Mouse (Mus musculus) hindbrain, embryonic 10.5 days (tissue): ENCODE measurements at regions not wholly inside any gene's neighbourhood (a gene's known extent, or its start where the extent isn't known, plus 50 kb on each side); places are given as distances from the start of the nearest gene placed in this dataset.

Experiments used
- DNase-seq: peaks from one replicate; pipeline ENCODE4 v3.0.0-alpha.2; 2017; ENCODE audit warnings: low spot score
- H3K27ac ChIP-seq: fragments of 300-500 bp; sonication (generic); 2 replicates; pipeline ENCODE4 v1.5.1; 2016; ENCODE audit warnings: mild to moderate bottlenecking, moderate library complexity
- H3K27me3 ChIP-seq: fragments of 300-500 bp; sonication (generic); 2 replicates; pipeline ENCODE4 v1.6.1; 2016; ENCODE audit warnings: mild to moderate bottlenecking; ENCODE audit not compliant: poor library complexity, insufficient read depth, severe bottlenecking
- H3K36me3 ChIP-seq: fragments of 300-500 bp; sonication (generic); 2 replicates; pipeline ENCODE4 v1.6.1; 2016; ENCODE audit warnings: mild to moderate bottlenecking, moderate library complexity
- H3K4me1 ChIP-seq: fragments of 300-500 bp; sonication (generic); replicated peaks from 2 replicates; pipeline ENCODE4 v1.6.1; 2016; ENCODE audit warnings: mild to moderate bottlenecking
- H3K4me3 ChIP-seq: fragments of 300-500 bp; sonication (generic); 2 replicates; pipeline ENCODE4 v1.5.1; 2016; ENCODE audit warnings: mild to moderate bottlenecking, moderate library complexity
- H3K9me3 ChIP-seq: fragments of 300-500 bp; sonication (generic); 2 replicates; pipeline ENCODE4 v1.6.1; 2016; ENCODE audit warnings: mild to moderate bottlenecking, moderate library complexity
- whole genome bisulfite sequencing: fragments of 180-500 bp; shearing (Covaris S2); methylation state at CpG from one replicate; pipeline ENCODE4 v1.1.7; 2016; 5-methylcytosine and 5-hydroxymethylcytosine counted together

DNA sequence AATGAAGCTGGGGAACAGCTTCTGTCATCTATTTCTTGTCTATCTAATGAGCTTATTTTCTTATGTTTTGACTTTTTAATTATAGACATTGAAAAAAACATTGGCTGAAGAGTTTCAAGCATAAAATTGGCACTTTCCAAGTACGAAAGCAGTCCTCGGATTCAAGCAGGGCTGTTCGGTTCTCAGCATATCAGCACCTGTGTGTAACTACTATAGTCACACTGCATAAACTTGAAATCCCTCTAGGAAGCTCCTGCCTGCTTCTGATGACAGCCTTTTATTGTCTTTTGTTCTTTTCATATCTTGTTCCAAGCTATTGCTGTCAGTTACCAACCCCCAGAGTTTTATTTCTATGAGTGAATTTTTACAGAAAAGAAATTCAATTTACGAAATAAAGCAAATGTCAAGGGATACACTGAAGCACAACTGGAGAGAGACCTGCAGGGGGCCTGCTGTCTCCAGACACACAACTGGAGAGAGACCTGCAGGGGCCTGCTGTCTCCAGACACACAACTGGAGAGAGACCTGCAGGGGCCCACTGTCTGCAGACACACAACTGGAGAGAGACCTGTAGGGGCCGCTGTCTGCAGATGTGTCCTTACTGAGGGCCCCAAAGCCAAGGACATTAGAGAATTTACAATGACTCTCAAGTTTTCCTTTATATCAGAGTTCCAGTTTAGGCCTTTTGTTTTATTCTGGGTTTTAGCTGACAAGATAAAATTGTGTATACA lies 165.3 kb downstream of the Fam198b start:
- Histone ChIP-seq H3K4me1 (0 out of 2 replicates have a peak, but pooled peaks cover 3% of the 10 kb centered on the region), H3K36me3 (no peaks in the 10 kb centered on the region), H3K4me3 (no peak overlapping the region), H3K9me3 (no peaks in the 10 kb centered on the region), H3K27me3 (no peaks in the 10 kb centered on the region), H3K27ac (no peak overlapping the region)
- WGBS = 80% methylated on average over 5 of the region's 5 CpGs
- DNase-seq = no peak

DNA sequence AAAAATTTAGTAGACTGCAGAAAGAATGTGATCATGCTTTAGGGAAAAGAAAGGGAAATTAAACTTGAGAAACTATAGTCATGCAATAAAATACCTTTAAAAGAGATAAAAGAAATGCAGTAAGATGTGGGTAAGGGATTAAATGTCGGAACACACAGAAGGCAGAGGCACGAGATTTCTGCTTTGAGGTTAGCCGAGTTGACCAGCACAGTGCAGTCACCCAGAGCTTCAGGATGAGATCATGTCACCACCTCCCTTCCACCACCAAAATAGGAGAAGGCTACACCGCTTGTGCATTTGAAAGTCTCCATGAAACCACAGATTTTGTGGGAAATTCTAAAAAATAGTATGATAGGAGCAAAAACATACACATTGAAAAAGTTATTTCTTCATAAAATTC lies 166.6 kb downstream of the Fam198b start:
- Histone ChIP-seq H3K4me1 (0 out of 2 replicates have a peak, but pooled peaks cover 3% of the 10 kb centered on the region), H3K4me3 (no peak overlapping the region), H3K27ac (no peak overlapping the region), H3K27me3 (no peaks in the 10 kb centered on the region), H3K36me3 (no peaks in the 10 kb centered on the region), H3K9me3 (no peaks in the 10 kb centered on the region)
- WGBS = 93% methylated on average over 4 of the region's 4 CpGs
- DNase-seq = no peak

DNA sequence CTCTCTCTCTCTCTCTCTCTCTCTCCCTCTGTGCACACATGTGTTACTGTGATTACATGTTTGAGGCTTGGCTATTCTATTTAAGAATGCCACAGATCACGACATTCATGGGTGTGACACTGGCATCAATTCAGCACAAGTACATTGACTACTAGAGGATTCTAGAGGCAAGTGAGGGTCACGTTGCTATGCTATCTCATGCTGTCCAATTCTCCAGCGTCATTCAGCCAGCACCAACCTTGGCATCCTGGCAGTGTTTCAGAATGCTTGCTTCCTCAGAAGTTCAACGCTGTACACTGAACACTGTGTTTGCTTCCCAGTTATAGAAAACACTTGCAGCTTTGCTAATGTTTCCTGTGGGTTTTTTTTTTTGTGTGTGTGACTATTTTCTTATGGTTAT lies 167.6 kb downstream of the Fam198b start:
- no peak for DNase-seq
- no peaks in the 10 kb centered on the region for H3K36me3 ChIP-seq
- no peaks in the 10 kb centered on the region for H3K27me3 ChIP-seq
- H3K4me1 ChIP-seq = 0 out of 2 replicates have a peak, but pooled peaks cover 3% of the 10 kb centered on the region
- 81% methylated on average over 4 of the region's 4 CpGs for WGBS
- no peaks in the 10 kb centered on the region for H3K9me3 ChIP-seq
- H3K27ac ChIP-seq = no peak overlapping the region
- H3K4me3 ChIP-seq = no peak overlapping the region

DNA sequence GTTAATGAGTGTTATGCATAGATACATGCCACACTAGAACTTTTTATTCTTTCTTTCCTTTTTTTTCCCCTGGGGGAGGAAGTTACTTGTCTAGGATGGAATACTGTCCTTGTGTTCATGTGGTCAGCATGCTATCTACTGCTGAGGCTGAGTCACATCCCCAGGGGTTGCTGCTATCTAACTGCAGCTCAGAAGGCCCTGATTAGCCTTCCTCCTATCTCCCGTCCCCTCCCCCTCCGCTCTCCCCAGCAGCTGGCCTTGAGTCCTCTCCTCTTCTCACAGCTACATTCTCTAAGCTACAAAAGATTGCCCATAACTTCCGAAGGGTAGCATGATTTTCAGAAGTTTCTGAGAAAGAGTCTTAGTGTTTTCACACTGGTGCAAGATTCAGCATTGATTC lies 168.5 kb downstream of the Fam198b start:
- 0 out of 2 replicates have a peak, but pooled peaks cover 3% of the 10 kb centered on the region for H3K4me1 ChIP-seq
- no peaks in the 10 kb centered on the region for H3K36me3 ChIP-seq
- WGBS = 45% methylated on average over 3 of the region's 3 CpGs

DNA sequence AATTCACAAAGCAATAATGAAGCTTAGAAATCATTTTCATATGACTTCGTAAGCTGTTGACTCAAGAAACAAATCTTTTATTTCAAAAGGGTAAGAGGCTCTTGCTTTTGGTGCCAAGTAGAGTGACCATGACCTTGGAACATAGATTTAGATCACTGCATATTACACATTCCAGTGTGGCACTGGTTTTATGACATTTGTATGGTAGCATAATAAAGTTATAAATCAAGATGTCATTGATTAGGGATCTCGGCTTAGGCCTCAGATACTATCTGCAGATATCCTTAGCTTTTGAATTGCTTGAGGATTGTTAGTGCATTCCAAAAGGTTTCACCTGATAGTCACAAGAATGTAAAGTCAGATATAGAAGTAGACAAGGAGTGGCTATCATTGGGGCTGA lies 169.1 kb downstream of the Fam198b start:
- no peak overlapping the region for H3K27ac ChIP-seq
- no peaks in the 10 kb centered on the region for H3K36me3 ChIP-seq
- 96% methylated on average over 2 of the region's 2 CpGs for WGBS
- DNase-seq = no peak
- H3K27me3 ChIP-seq = no peaks in the 10 kb centered on the region
- H3K9me3 ChIP-seq = no peaks in the 10 kb centered on the region
- 0 out of 2 replicates have a peak, but pooled peaks cover 3% of the 10 kb centered on the region for H3K4me1 ChIP-seq
- H3K4me3 ChIP-seq = no peak overlapping the region

More for the DNA sequence above, 168.5 kb downstream of the Fam198b start:
- no peak overlapping the region for H3K27ac ChIP-seq
- H3K4me3 ChIP-seq = no peak overlapping the region
- DNase-seq = no peak
- H3K9me3 ChIP-seq = no peaks in the 10 kb centered on the region
- H3K27me3 ChIP-seq = no peaks in the 10 kb centered on the region

DNA sequence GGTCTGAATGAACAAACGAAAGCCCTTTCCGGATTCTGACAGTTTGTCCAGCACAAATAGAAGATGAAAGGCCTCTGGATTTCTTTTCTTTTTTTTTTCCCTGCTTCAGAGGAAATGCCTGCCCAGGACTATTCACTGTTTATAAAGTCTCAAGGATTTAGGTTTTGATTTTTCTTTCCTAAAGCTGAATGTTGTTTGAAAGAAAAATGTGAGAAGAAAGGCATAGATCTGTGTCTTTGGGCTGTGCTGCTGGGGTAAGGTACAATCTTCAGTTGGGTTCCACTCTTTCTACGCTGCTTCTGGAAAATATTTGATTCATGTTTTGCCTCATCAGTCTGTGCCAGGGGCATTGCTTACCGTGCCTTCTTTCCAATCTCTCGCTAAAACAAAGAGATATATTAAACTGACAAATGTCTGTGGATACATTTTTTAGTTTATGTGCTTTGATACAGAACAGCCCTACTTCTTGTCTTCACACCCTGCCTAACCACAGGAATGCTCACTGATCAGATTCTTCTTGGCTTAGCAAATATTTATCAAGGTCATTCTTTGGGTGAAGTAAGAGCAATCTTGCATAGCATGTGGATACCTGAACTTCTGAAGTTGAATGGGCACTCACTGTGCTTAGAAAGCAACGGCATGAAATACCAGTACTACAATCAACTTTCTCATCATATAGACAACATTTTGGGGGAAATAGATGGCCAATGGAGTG lies 172.5 kb downstream of the Fam198b start:
- 85% methylated on average over 6 of the region's 6 CpGs for WGBS
- Histone ChIP-seq H3K36me3 (no peaks in the 10 kb centered on the region), H3K9me3 (no peaks in the 10 kb centered on the region), H3K4me1 (0 out of 2 replicates have a peak, but pooled peaks cover 3% of the 10 kb centered on the region), H3K4me3 (no peak overlapping the region), H3K27me3 (no peaks in the 10 kb centered on the region), H3K27ac (no peak overlapping the region)
- DNase-seq = no peak

DNA sequence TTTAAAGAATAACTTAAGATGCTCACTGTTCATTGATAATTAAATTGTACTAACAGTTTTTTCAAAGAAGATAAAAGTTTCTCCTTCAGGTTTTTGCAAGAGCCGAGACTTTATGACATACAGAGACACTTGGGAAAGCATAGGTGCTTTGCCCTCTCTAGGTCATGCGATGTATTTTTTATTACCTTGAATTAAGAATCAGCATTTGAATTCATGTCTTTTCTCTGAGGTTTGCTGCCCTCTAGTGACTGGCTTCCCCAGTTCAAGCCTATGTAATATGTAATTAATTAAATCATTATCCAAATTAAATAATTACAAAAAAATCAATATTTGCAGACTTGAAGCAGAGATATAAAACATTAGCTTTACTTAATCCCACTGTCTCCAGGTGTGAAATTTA lies 174.4 kb downstream of the Fam198b start:
- Histone ChIP-seq H3K9me3 (no peaks in the 10 kb centered on the region), H3K27ac (no peak overlapping the region), H3K36me3 (no peaks in the 10 kb centered on the region), H3K4me1 (no peaks in the 10 kb centered on the region), H3K4me3 (no peak overlapping the region), H3K27me3 (no peaks in the 10 kb centered on the region)
- WGBS = 43% methylated on average over 2 of the region's 2 CpGs
- peak; percentile 20 for DNase-seq

DNA sequence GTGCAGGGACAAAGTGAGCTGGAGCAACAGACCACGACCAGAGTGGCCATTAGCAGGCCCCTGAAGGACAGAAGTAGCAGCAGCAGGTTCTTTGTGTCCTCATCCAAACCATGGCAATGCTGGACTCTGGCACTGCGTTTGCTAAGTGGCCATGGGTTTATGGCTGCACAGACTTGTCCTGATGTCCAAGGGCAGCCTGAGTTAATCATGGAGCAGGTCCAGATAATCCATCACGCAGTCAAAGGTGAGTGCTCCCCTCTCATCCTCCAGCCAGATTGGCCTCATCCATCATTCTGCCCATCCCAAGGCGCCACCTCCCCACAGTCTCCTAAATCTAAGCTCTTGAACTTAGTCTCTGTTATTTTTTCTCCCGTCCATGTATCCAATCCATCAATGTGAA lies 186.4 kb downstream of the Fam198b start:
- no peaks in the 10 kb centered on the region for H3K36me3 ChIP-seq
- H3K9me3 ChIP-seq = no peaks in the 10 kb centered on the region
- WGBS = 79% methylated on average over 5 of the region's 5 CpGs
- no peak overlapping the region for H3K27ac ChIP-seq
- no peaks in the 10 kb centered on the region for H3K27me3 ChIP-seq
- DNase-seq = no peak
- no peaks in the 10 kb centered on the region for H3K4me1 ChIP-seq
- no peak overlapping the region for H3K4me3 ChIP-seq

DNA sequence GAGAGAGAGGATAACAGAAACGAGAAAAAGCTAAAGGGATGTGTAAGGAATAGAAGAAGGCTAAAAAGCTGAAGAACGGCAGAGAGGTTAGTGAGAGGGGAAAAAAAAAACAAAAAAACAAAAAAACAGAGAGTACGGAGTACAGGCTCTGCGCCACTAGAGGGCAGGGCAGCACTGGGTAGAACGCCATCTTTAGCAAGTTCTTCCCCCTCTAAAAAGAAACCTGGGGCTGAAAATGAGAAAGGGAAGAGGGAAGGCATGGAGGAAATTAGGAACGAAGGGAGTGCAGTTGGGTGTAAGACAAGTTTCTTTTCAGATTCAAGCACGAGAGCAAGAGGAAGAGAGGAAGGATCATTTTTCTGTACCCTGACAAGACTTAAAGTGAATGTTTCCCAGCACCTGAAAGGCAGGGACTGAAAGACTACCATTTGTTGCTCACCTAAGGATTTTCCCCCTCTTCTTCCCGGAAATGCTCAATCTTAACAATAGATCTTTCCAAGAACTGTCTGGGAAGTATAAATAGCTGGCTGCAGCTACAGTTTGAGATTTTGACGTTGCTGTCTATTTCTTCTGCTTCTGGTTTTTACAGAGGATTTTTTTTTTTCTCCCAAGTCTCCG lies 195.6 kb downstream of the Fam198b start:
- Histone ChIP-seq H3K36me3 (no peaks in the 10 kb centered on the region), H3K9me3 (no peaks in the 10 kb centered on the region), H3K4me1 (no peaks in the 10 kb centered on the region), H3K4me3 (no peak overlapping the region), H3K27me3 (no peaks in the 10 kb centered on the region), H3K27ac (no peak overlapping the region)
- WGBS = 25% methylated on average over 10 of the region's 10 CpGs
- DNase-seq = peak; percentile 59

DNA sequence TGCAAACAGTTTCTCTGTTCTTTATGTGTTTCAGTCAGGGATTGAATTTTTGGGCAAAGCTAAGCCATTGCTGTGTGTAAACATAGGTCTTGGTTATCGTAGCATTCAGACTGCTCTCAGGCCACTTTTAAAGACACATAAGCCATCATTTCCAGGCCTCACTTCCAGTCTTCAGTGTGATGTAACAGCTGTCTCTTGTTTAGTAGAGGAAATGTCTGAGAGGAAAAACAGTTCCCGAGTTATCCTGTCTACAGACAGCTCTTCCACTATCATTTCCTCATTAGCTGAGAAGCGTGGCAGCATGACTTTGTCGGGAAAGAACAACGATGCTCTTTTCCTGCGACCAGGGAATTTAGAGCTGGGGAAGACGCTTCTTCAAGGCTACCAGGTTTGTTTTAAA lies 196.9 kb downstream of the Fam198b start:
- no peak overlapping the region for H3K4me3 ChIP-seq
- DNase-seq = no peak
- no peaks in the 10 kb centered on the region for H3K9me3 ChIP-seq
- WGBS = 73% methylated on average over 7 of the region's 7 CpGs
- H3K27ac ChIP-seq = no peak overlapping the region
- no peaks in the 10 kb centered on the region for H3K27me3 ChIP-seq
- H3K4me1 ChIP-seq = no peaks in the 10 kb centered on the region
- no peaks in the 10 kb centered on the region for H3K36me3 ChIP-seq

DNA sequence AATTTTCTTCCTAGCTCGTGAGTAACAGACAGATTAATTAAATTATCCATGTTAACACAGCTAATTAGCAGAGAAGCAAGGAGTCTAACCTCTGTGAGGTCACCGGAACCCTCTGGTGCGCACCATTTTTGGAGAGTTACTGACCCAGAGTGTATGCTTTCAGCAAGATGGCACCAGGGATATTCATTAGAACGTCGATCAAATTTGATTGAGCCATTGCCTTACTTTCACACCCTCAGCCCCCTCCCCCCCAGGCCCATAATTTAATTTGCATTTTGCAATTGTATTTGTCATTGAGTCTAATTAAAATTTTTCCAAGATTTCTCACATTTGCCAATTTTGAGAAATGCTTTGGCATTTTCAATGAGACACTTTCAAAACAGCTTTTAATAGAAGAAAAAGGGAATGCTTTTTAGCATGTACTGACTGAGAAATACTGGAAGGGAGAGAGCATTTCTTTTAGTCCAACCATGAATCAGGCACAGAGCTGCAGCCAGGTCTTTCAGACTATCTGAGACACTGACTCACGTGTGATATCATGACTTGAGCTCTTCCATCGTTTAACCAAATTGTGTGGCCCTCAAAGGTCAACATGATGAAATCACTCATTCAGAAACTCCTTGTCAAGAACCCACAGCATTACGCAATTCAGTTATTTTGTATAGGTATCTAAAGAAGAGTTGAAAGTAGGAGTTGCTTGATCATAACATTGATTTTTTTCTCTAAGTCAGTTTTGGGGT lies 198.6 kb downstream of the Fam198b start:
- WGBS = 82% methylated on average over 8 of the region's 8 CpGs
- no peak overlapping the region for H3K4me3 ChIP-seq
- H3K4me1 ChIP-seq = no peaks in the 10 kb centered on the region
- no peak for DNase-seq
- H3K27ac ChIP-seq = no peak overlapping the region
- no peaks in the 10 kb centered on the region for H3K27me3 ChIP-seq
- no peaks in the 10 kb centered on the region for H3K9me3 ChIP-seq
- no peaks in the 10 kb centered on the region for H3K36me3 ChIP-seq

DNA sequence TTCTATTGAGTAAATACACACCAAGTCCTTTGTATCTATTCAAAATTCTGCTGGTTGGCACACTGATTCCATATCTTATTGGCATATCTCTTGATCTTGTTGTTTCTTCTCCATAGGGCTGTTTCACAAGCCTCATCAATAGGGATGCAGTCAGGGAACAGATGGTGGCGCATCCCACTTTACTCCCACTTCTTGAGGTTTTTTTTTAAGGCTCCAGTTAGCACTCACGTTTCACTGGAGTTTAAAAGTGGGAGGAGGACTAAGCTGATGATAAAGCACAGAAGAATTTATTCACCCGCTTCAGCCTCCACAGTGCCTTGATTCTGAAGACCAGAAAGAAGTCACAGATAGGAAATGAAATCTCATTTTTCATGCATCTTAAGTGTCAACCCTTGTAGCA lies 199.8 kb downstream of the Fam198b start:
- Histone ChIP-seq H3K9me3 (no peaks in the 10 kb centered on the region), H3K27me3 (no peaks in the 10 kb centered on the region), H3K27ac (no peak overlapping the region), H3K4me1 (no peaks in the 10 kb centered on the region), H3K36me3 (no peaks in the 10 kb centered on the region), H3K4me3 (no peak overlapping the region)
- WGBS = 73% methylated on average over 3 of the region's 3 CpGs
- DNase-seq = no peak
